Comparison of ENCODE assay signal across 9 mouse cellular contexts in genomic region chr2:84632999-84633398, GRCm38 (mm10). TPM values are rescaled to one million over a fixed set of nuclear protein-coding genes. Genes with fewer than 3 reads are reported as not detected.
DNase-seq lines count a peak whose midpoint lies in the region; ATAC-seq and TF ChIP-seq lines count a peak whose summit lies in the region.
"Had no signal": no experiment of that assay in that cellular context is flagged by ENCODE, and none has a peak within 500 bp of the region (broad histone marks: within the 10 kb centered on the region; RNA-seq: fewer than 3 reads in every experiment).

No protein-coding gene starts in this region.

- intact Hi-C loops in heart, postnatal 36 days (cut with DNase I): no loop called here

- no peaks in the 10 kb centered on the region for H3K9me3 ChIP-seq in heart, embryonic 11.5 days (replicated peaks; ENCODE audit: control insufficient read depth, low read length)
- H3K9me3 ChIP-seq in E14TG2a.4 (ENCODE audit: low read length): no peaks in the 10 kb centered on the region
- H3K9me3 ChIP-seq in liver, embryonic 13.5 days (replicated peaks): no peaks in the 10 kb centered on the region
- H3K9me3 ChIP-seq: limb, embryonic 12.5 days had no signal

- no peak for TF ChIP-seq CTCF in E14TG2a.4 (conservative IDR thresholded peaks at IDR 0.05; ENCODE audit: low read length)
- no peak for TF ChIP-seq CTCF in embryonic fibroblast, embryonic 13.5 days (IDR thresholded peaks at IDR 0.05; ENCODE audit: borderline replicate concordance, insufficient read depth, low read length)

- ATAC-seq in heart, embryonic 11.5 days (replicated peaks; ENCODE audit: insufficient number of reproducible peaks, low FRiP score, low TSS enrichment): no peak; the same call in 1 of the 2 replicates
- peak; percentile 39 for ATAC-seq in liver, embryonic 13.5 days (ENCODE audit: low read depth)

- H3K4me2 ChIP-seq in heart, embryonic 11.5 days: peak overlapping the region; percentile 54
- peak overlapping the region; percentile 46 for H3K4me2 ChIP-seq in liver, embryonic 13.5 days
- H3K4me2 ChIP-seq: limb, embryonic 12.5 days had no signal

- peak overlapping the region; percentile 98 for H3K27ac ChIP-seq in heart, embryonic 11.5 days (ENCODE audit: low read depth, low read length)
- H3K27ac ChIP-seq in embryonic fibroblast, embryonic 13.5 days (ENCODE audit: insufficient read depth, low read length): peak overlapping the region; percentile 77
- peak overlapping the region; percentile 64 for H3K27ac ChIP-seq in liver, embryonic 13.5 days
- H3K27ac ChIP-seq: limb, embryonic 12.5 days had no signal

- no peak for DNase-seq in heart, postnatal 36 days
- no peak for DNase-seq in liver, embryonic 13.5 days
- DNase-seq in cerebellum, postnatal 4 days (ENCODE audit: low spot score in 2 of 2): no peak
- DNase-seq in layer of hippocampus, postnatal 10 days (ENCODE audit: low spot score in 2 of 2): no peak
- DNase-seq in layer of hippocampus, postnatal 25 days (ENCODE audit: extremely low spot score in 1 of 2, low spot score in 1 of 2): no peak

- no peaks in the 10 kb centered on the region for H3K27me3 ChIP-seq in heart, embryonic 11.5 days (ENCODE audit: control insufficient read depth, insufficient read depth, low read length)
- H3K27me3 ChIP-seq in E14TG2a.4 (ENCODE audit: insufficient read depth, low read length): no peaks in the 10 kb centered on the region
- no peaks in the 10 kb centered on the region for H3K27me3 ChIP-seq in liver, embryonic 13.5 days
- H3K27me3 ChIP-seq: limb, embryonic 12.5 days had no signal

- no peak overlapping the region for H3K4me3 ChIP-seq in heart, embryonic 11.5 days (ENCODE audit: low read depth, low read length)
- H3K4me3 ChIP-seq in E14TG2a.4 (replicated peaks; ENCODE audit: low read length): peak overlapping the region; percentile 3
- no peak overlapping the region for H3K4me3 ChIP-seq in embryonic fibroblast, embryonic 13.5 days (ENCODE audit: insufficient read depth, low read length)
- no peak overlapping the region for H3K4me3 ChIP-seq in liver, embryonic 13.5 days (replicated peaks)
- H3K4me3 ChIP-seq: limb, embryonic 12.5 days had no signal

- H3K9ac ChIP-seq in heart, embryonic 11.5 days (ENCODE audit: low read depth, low read length): peak overlapping the region; percentile 64
- 0 out of 2 replicates have a peak overlapping the region, but pooled peaks have one; percentile 10 for H3K9ac ChIP-seq in liver, embryonic 13.5 days
- H3K9ac ChIP-seq: limb, embryonic 12.5 days had no signal

- 0% methylated on average over 3 of the region's 3 CpGs for WGBS in heart, embryonic 11.5 days (ENCODE audit: insufficient replicate concordance)
- WGBS in liver, embryonic 13.5 days (ENCODE audit: insufficient replicate concordance): under 1% methylated on average over 3 of the region's 3 CpGs

- no peak for TF ChIP-seq POLR2A in embryonic fibroblast, embryonic 13.5 days (IDR thresholded peaks at IDR 0.05; ENCODE audit: low read depth, low read length)

- peaks cover 65% of the 10 kb centered on the region for H3K4me1 ChIP-seq in heart, embryonic 11.5 days (ENCODE audit: control insufficient read depth, insufficient read depth, low read length)
- H3K4me1 ChIP-seq in E14TG2a.4 (replicated peaks; ENCODE audit: low read depth, low read length): peaks cover 81% of the 10 kb centered on the region
- H3K4me1 ChIP-seq in embryonic fibroblast, embryonic 13.5 days (ENCODE audit: control insufficient read depth, insufficient read depth, low read length): peaks cover 31% of the 10 kb centered on the region
- peaks cover 63% of the 10 kb centered on the region for H3K4me1 ChIP-seq in liver, embryonic 13.5 days (replicated peaks)

- H3K36me3 ChIP-seq in heart, embryonic 11.5 days (ENCODE audit: control insufficient read depth, insufficient read depth, low read length): no peaks in the 10 kb centered on the region
- peaks cover 28% of the 10 kb centered on the region for H3K36me3 ChIP-seq in E14TG2a.4 (ENCODE audit: insufficient read depth, low read length)
- H3K36me3 ChIP-seq in liver, embryonic 13.5 days: no peaks in the 10 kb centered on the region; the same call in 1 of the 2 replicates

RNA-seq across cellular contexts. Expression of gene Ctnnd1, which starts 17.6 kb away (rescaled TPM):
- polyA plus RNA-seq in heart, embryonic 11.5 days (2014; fragmentation: Nextera tagmentation; extraction: Ambion mirVana): 71.2 and 77.5 TPM in 2 replicates
- total RNA-seq in heart, postnatal 36 days (2021): 10 to 100 TPM; 63.0 to 69.4 TPM
- 231 and 306 TPM in 2 replicates for polyA plus RNA-seq in embryonic fibroblast, embryonic 13.5 days (2011; ENCODE audit: insufficient read length, low read depth, missing spikeins)
- polyA plus RNA-seq in liver, embryonic 13.5 days (2015; fragmentation: Nextera tagmentation; extraction: Ambion mirVana): 10.8 and 16.7 TPM in 2 replicates
- total RNA-seq in layer of hippocampus, postnatal 10 days (2021): 10 to 100 TPM; 62.2 to 63.7 TPM
- total RNA-seq in layer of hippocampus, postnatal 25 days (2021): 10 to 100 TPM; 46.1 to 59.1 TPM

RNA-seq across cellular contexts. Expression of gene Btbd18, which starts 25.9 kb away (rescaled TPM):
- polyA plus RNA-seq in heart, embryonic 11.5 days (2014; fragmentation: Nextera tagmentation; extraction: Ambion mirVana): 0.14 and 0.20 TPM in 2 replicates
- total RNA-seq in heart, postnatal 36 days (2021): under 1 TPM in 1 of 2 experiments, not detected in 1; 0.08 TPM
- not detected in 2 replicates for polyA plus RNA-seq in embryonic fibroblast, embryonic 13.5 days (2011; ENCODE audit: insufficient read length, low read depth, missing spikeins)
- 0.03 and 0.06 TPM in 2 replicates for polyA plus RNA-seq in liver, embryonic 13.5 days (2015; fragmentation: Nextera tagmentation; extraction: Ambion mirVana)
- total RNA-seq in layer of hippocampus, postnatal 10 days (2021): not detected
- not detected for total RNA-seq in layer of hippocampus, postnatal 25 days (2021)

RNA-seq across cellular contexts. Expression of gene Selenoh, which starts 37.6 kb away (rescaled TPM):
- polyA plus RNA-seq in heart, embryonic 11.5 days (2014; fragmentation: Nextera tagmentation; extraction: Ambion mirVana): 298 and 299 TPM in 2 replicates
- 10 to 100 TPM; 26.2 to 29.6 TPM for total RNA-seq in heart, postnatal 36 days (2021)
- polyA plus RNA-seq in embryonic fibroblast, embryonic 13.5 days (2011; ENCODE audit: insufficient read length, low read depth, missing spikeins): 106 and 122 TPM in 2 replicates
- 143 and 145 TPM in 2 replicates for polyA plus RNA-seq in liver, embryonic 13.5 days (2015; fragmentation: Nextera tagmentation; extraction: Ambion mirVana)
- total RNA-seq in layer of hippocampus, postnatal 10 days (2021): 10 to 100 TPM; 58.8 to 67.6 TPM
- 10 to 100 TPM; 30.3 to 31.5 TPM for total RNA-seq in layer of hippocampus, postnatal 25 days (2021)

RNA-seq across cellular contexts. Expression of gene Gm28635, which starts 44.8 kb away (rescaled TPM):
- polyA plus RNA-seq in heart, embryonic 11.5 days (2014; fragmentation: Nextera tagmentation; extraction: Ambion mirVana): not detected in 2 replicates
- total RNA-seq in heart, postnatal 36 days (2021): 1 to 10 TPM; 3.3 to 8.3 TPM
- polyA plus RNA-seq in embryonic fibroblast, embryonic 13.5 days (2011; ENCODE audit: insufficient read length, low read depth, missing spikeins): not detected in 2 replicates
- polyA plus RNA-seq in liver, embryonic 13.5 days (2015; fragmentation: Nextera tagmentation; extraction: Ambion mirVana): not detected in 2 replicates
- 1 to 10 TPM; 4.1 to 4.8 TPM for total RNA-seq in layer of hippocampus, postnatal 10 days (2021)
- total RNA-seq in layer of hippocampus, postnatal 25 days (2021): 1 to 10 TPM in 1 of 2 experiments, not detected in 1; 1.1 TPM
- polyA plus RNA-seq: limb, embryonic 12.5 days had no signal

RNA-seq across cellular contexts. Expression of gene Med19, which starts 45.2 kb away (rescaled TPM):
- 41.8 and 42.1 TPM in 2 replicates for polyA plus RNA-seq in heart, embryonic 11.5 days (2014; fragmentation: Nextera tagmentation; extraction: Ambion mirVana)
- total RNA-seq in heart, postnatal 36 days (2021): 10 to 100 TPM; 11.7 to 12.2 TPM
- polyA plus RNA-seq in embryonic fibroblast, embryonic 13.5 days (2011; ENCODE audit: insufficient read length, low read depth, missing spikeins): 21.3 and 28.0 TPM in 2 replicates
- polyA plus RNA-seq in liver, embryonic 13.5 days (2015; fragmentation: Nextera tagmentation; extraction: Ambion mirVana): 22.8 and 26.2 TPM in 2 replicates
- total RNA-seq in layer of hippocampus, postnatal 10 days (2021): 10 to 100 TPM; 33.0 to 38.8 TPM
- total RNA-seq in layer of hippocampus, postnatal 25 days (2021): 10 to 100 TPM; 31.3 to 33.3 TPM
